Mouse (Mus musculus) T-helper 17 cell (primary cell): Measurements from ENCODE around the gene Kit.

Source experiments
- in situ Hi-C, 2 experiments: fragments of 300-600 bp; cut with MboI, MseI; formaldehyde crosslinking; loops; 1 replicate in 1 of 2; 2 replicates in 1 of 2; pipeline ENCODE4 v1.15.1; 2025; ENCODE audit warnings: high pct_unique_total_duplicates in 2 of 2

Gene Kit

DNA sequence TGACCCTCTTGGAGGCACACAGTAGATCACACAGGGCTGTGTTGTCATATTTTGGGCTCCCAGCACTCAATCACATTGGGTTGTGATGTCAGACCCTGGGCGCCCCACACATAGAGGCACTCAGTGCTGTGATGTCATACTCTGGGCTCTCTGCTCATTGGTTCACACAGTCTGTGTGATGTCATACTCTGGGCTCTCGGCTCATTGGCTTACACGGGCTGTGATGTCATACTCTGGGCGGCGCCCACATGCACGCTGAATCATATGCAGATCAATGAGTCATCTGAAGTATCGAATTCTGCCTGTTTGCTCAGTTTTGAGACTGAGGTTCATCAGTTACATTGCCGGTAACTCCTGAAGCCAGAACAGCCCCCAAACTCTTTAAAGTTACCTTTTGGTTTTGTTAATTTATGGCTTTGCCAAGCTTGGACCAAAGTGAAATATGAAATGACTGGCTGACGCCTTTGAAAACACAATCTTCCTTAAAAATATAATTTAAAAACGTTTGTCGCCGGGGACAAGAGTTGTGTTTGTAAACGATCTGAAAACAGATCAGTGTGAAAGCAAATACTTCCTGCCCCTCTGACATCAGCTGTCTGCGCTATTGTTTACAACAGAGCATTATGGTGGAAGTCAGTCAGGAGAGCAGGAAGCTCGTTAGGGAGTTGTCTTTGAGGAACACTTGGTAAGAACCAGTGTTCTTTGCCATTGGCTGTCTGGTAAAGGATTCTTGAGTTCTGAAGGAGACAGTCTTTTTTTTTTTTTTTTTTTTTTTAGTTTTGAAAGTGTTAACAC, 15.0 kb downstream of the Kit start:
- in situ Hi-C loops, result no loop called here

DNA sequence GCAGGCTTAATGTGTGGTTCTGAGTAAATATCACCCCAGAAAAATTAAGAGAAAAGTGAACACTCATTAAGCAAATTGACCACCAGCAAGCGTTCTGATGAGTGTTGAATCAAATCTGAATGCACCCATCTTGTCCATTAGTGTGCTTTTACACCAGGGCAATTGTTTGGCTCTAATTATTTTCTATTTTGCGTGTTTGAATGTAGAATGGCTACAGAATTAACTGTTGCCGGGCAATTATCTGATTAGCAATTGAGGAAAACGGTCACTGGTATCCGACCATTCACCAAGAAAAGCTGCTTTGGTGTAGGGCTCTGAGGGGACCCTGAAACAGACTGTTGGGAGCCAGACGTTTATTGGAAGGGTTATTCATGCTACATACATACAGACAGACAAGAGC, 16.2 kb downstream of the Kit start:
- in situ Hi-C loops, result no loop called here

DNA sequence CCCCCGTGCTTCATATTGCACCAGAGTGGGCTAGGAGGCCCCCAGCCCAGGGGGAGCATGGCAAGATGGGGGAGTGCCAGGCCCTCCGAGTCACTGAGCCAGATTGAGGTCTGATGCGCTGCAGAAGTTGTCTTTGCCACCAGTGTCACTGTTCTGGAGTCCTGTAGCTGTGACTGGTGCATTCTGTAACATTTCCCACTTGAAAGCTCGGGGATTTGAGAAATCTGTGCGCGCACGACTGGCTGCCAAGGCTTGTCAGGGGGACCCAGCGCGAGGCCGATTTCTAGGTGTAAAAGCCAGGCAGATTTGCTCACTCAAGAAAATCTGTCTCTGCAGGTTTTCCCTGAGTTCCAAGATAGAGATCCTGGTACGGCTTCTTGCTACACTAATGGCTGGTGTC, 16.9 kb downstream of the Kit start:
- in situ Hi-C loops, result no loop called here

- in situ Hi-C loops, result no loop called here
These were observed 20.6 kb downstream of the Kit start for GRCm38 (mm10) chr5:75595319-75595718.

DNA sequence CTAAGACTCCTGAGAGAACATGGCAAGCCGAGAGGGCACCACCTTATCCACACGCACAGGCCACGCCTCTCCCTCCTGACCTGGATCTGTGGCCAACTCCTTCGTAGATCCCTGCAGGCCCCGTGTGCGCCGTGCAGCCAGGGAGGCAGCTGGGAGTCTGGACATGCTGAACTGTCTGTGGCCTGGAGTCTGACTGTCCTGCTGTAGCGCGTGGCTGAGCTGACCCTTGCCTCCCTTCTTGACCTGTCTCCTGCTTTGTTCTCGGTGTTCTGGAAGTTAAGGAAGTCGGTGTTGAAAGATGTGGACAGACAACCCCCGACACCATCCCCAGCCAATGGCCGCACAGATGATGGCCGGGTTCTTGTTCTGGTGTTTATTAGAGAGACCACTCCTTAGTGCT, 21.5 kb downstream of the Kit start:
- in situ Hi-C loops, result no loop called here

DNA sequence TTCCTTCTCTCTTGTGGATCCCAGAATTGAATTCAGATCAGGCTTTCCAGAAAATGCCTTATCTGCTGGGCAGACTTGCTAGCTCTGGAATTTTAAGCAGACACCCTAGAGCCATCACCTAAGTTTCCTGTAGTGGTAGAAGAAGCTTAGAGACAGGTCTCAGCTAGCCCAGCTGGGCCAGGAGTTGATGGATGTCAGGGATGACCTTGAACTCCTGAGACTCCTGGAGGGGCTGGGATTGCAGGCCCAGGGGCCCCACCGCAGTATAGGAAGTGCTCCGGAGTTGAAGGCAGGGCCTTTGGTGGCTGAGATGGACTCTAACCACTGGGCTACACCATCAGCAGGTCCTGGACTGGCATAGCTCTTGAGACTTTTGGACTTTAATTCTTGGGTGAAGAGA, 22.6 kb downstream of the Kit start:
- in situ Hi-C loops, result no loop called here

GRCm38 (mm10) chr5:75598491-75598890, 23.8 kb downstream of the Kit start:
- in situ Hi-C loops, result no loop called here

GRCm38 (mm10) chr5:75599991-75600390, 25.3 kb downstream of the Kit start:
- in situ Hi-C loops, result no loop called here

DNA sequence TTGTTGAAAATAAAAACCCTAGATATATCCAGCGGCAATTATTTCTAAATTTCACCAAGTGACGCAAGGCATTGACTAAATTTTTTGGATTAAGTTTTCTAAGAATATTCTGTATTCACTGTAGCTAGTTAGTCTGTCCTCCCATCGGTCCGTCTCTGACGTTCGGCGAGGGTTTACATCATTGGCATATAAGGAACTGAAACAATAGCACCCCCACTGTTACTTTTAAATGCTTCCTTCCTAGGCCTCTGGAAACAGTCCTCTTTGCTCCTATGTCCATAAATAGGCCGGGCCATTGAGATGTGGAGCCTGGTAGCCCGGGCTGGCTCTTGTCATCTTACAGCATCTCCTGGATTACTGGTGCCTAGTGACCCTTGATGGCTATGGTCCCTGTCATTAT, 29.5 kb downstream of the Kit start:
- in situ Hi-C loops, result no loop called here

GRCm38 (mm10) chr5:75606898-75607297, 32.2 kb downstream of the Kit start:
- in situ Hi-C loops, result no loop called here

- in situ Hi-C loops, result no loop called here
These were observed 33.3 kb downstream of the Kit start for GRCm38 (mm10) chr5:75607971-75608370.

- in situ Hi-C loops, result no loop called here
These were observed 37.7 kb downstream of the Kit start for GRCm38 (mm10) chr5:75612380-75612779.

DNA sequence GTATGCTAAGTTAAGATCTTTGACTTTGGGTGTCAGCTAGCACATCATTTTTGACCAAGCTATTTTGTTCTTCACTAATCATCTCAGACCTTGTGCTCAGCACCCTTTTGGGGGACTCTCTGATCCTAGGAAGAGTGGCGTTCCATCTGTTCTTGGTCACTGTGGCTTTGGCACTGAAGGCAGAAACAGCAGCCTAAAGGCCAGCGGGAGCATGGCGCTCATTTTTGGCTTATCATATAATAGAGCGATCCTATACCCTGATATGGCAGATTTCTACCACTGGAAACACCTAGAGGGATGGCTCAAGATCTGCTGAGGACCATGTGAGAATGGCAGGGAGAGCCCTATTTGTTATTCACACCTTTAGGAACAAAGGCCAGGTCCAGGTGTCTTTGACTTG, 38.2 kb downstream of the Kit start:
- in situ Hi-C loops, result no loop called here

- in situ Hi-C loops, result no loop called here
These were observed 40.4 kb downstream of the Kit start for GRCm38 (mm10) chr5:75615000-75615571.

DNA sequence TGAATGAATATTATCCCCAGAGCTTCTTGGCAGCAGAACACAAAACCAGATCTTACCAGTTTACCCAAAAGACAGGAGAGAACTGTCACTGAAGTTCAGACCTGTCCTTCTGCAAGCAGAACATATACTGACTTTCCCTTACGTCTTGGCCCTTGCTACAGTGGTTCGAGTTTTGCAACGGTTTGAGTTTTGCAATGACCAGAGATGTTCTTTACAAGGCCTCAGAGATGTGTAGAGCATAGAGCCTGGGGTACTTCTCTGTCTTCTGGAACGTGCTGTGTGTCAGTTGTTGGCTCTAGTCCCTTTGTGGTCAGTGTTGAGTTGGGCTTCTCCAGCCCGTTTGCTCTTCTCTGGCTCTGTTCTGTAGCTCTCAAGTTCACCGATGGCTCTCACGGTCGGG, 40.9 kb downstream of the Kit start:
- in situ Hi-C loops, result no loop called here

DNA sequence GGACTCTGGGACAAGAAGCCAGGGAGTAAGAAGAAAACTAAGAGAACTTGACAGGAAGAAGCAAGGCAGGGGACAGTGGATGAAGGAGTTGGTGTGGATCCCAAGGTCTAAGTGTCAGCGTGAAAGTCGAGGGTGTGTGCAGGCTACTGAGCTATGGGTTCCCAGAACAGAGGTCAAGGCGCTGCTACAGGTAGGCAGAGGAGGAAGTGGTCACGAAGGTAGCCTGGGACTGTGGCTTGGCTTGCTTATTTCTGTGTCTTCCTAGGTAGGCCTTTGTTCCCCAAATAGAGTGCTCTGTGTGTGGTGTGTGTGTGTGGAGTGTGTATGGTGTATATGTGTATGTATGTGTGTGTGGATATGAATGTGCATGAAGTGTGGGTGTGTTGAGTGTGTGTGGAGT, 47.7 kb downstream of the Kit start:
- in situ Hi-C loops, result loop anchor here in 1 of 2 experiments (5.0 kb wide), 1 partner anchor 100 kb away; no protein-coding TSS in a partner anchor

DNA sequence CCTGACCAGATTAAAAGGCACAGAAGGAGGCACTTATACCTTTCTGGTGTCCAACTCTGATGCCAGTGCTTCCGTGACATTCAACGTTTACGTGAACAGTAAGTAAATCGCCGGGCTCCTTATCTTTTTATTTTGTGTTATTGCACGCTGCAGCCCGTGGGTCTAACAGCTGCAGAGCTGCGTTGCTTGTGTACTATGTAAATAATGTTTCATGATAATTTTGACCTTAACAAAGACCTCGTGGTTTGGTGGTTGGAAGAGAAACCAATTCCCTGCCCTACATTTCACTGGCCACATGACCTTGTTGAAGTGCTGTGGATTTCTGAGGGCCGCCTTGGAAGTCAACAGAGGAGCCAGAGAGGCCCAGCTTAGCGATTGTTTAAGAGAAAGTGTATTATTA, 48.3 kb downstream of the Kit start:
- in situ Hi-C loops, result loop anchor here in 1 of 2 experiments (5.0 kb wide), 1 partner anchor 99 kb away; no protein-coding TSS in a partner anchor

DNA sequence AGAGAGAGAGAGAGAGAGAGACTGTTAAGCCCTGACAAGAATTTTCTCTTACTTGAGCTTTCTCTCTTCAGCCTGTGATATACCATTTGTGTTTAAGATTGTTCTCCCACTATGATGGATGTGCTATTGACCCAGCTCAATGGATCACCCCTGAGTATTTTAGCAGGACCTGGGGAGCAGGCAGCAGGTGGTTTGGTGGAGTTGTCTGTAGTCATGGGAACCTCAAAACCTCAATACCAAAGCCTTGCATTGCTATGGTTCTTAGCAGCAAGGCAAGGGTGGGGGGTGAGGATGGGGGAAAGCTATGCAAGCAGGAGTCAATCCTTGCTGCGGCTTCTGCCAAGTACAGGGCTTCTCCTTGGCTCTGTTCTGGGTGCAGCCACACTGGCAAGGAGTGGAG, 48.8 kb downstream of the Kit start:
- in situ Hi-C loops, result loop anchor here in 1 of 2 experiments (5.0 kb wide), 1 partner anchor 99 kb away; no protein-coding TSS in a partner anchor

GRCm38 (mm10) chr5:75623993-75624706, 49.4 kb downstream of the Kit start:
- in situ Hi-C loops, result loop anchor here in 1 of 2 experiments (5.0 kb wide), 1 partner anchor 98 kb away; no protein-coding TSS in a partner anchor

DNA sequence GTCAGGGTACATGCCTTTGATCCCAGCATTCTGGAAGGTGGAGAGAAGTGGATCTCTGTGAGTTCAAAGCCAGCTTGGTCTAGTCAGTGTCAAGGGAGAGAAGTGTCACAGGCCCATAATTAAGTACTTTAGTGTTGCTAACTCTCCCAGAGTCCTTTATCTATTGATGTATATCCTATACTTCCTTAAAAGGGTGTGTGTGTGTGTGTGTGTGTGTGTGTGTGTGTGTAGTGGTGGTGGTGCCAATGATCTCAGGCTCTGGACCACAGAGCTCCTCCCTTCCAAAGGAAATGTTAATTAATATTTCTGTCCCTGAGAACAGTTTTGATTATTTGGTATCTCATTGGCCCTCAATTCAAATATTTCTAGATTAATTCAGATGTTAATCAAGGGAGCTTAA, 50.3 kb downstream of the Kit start:
- in situ Hi-C loops, result no loop called here

- in situ Hi-C loops, result no loop called here
These were observed 51.6 kb downstream of the Kit start for GRCm38 (mm10) chr5:75626284-75626683.

DNA sequence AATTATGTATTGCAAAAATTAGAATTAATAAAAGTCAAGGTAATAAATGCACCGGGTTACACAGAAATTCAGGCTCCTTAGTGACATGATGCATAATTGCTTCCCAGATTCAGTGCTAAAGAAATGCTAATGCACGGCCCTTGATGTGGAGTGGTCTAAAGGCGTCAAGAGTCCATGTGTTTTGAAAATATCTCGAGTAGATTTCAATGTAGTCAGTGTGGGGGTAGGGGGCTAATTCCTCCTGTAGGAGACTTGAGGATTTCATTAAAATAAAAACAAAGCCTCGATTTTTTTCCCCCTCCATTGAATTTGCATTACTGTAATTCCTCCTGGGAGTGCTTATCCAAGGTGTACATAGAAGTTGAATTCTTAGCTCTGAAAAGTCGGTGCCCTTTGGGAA, 52.0 kb downstream of the Kit start:
- in situ Hi-C loops, result no loop called here
